Mouse (Mus musculus): ENCODE measurements around the gene Luc7l3.

GRCm38 (mm10) chr11:94255733-94256132 is 66.1 kb downstream of the Luc7l3 start:
- TF ChIP-seq CTCF (IDR thresholded peaks at IDR 0.05) (no peak), EP300 (IDR thresholded peaks at IDR 0.05) (no peak)
